Mouse (Mus musculus) C2C12 (cell line): ENCODE results near the gene Cdkl4.

Experiments used
- CEBPB ChIP-seq: IDR thresholded peaks from one replicate; pipeline ENCODE4 v1.6.1; 2011; ENCODE audit warnings: low read depth, mild to moderate bottlenecking, control low read depth, moderate library complexity
- CTCF ChIP-seq: IDR thresholded peaks from one replicate; pipeline ENCODE4 v1.5.1; 2011; ENCODE audit not compliant: control insufficient read depth, insufficient read depth, insufficient read length
- FOSL1 ChIP-seq: IDR thresholded peaks from one replicate; pipeline ENCODE4 v1.8.0; 2011; ENCODE audit warnings: mild to moderate bottlenecking, low read length; ENCODE audit not compliant: poor library complexity, insufficient read depth, severe bottlenecking
- MAX ChIP-seq: IDR thresholded peaks from one replicate; pipeline ENCODE4 v1.6.1; 2011; ENCODE audit warnings: mild to moderate bottlenecking, control low read depth
- USF1 ChIP-seq: IDR thresholded peaks from one replicate; pipeline ENCODE4 v1.6.1; 2011; ENCODE audit warnings: low read depth, mild to moderate bottlenecking, control low read depth, moderate library complexity

DNA sequence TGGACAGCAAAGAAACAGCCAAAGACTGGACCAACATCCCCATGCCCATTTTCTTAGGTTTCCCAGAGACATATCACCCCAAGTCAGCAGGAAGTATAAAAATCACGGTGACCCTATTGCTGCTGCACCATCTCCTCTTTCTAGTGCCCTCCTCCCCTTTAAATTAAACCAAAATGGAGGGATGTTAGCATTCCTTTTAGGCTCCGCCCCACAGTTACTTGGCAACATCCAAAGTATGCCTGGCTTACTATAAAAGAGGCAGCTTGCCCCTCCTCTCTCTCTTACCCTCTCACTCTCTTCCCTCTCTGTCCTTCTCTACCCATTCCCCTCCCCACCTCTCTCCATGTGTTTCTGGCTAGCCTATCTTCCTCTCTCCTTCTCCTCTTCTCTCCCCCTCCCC lies 9.2 kb downstream of the Cdkl4 start:
- TF ChIP-seq CTCF: no peak
- no peak for TF ChIP-seq CEBPB
- TF ChIP-seq MAX: no peak
- TF ChIP-seq FOSL1: no peak
- no peak for TF ChIP-seq USF1
